Mouse (Mus musculus): ENCODE measurements around the gene Lima1.

Lima1 gene

GRCm38 (mm10) chr15:99878541-99878940 lies 3.3 kb upstream of the Lima1 start:
- TF ChIP-seq GATA4 (IDR thresholded peaks at IDR 0.05; ENCODE audit: insufficient replicate concordance, low read length), result no peak

DNA sequence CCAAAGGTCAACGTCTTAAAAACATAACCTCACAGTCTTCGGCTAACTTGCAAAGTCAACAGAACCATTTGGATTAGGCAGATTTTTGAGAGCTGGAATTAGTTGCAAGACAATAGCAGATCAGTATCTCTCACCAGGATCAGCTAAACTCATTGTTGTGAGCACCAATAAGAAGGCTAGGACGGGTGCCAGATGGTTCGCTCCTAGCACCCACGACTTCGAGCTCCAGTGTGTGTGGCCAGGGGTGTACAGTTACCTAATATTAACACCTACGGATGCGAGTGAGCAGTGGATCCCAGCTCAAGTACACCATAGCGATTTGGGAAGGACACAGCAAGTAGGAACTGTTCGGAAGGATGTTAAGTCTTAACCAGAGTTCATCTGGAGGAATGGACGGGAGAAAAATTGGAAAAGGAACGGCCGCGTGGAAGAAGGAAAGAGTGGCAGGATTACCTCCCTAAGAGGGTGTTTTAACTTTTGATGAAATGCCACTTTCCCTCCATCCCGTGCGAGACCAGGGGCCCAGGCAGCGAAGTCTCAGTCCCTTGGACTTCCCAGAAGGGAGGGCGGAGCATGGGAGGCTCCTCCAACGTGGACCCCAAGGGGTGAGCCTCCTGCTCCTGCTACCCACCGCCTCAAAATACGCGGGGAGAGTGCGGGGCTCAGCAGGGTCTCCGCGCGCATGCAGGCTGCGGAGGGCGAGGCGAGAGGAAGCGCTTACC lies 483 bp downstream of the Lima1 start:
- TF ChIP-seq GATA4 (IDR thresholded peaks at IDR 0.05; ENCODE audit: insufficient replicate concordance, low read length), result no peak

GRCm38 (mm10) chr15:99872543-99872942 lies 2.7 kb downstream of the Lima1 start:
- no peak for TF ChIP-seq GATA4 (IDR thresholded peaks at IDR 0.05; ENCODE audit: insufficient replicate concordance, low read length)

- TF ChIP-seq GATA4 (IDR thresholded peaks at IDR 0.05; ENCODE audit: insufficient replicate concordance, low read length), result no peak
Observed at GRCm38 (mm10) chr15:99867654-99868053, 7.6 kb downstream of the Lima1 start.

- TF ChIP-seq GATA4 (IDR thresholded peaks at IDR 0.05; ENCODE audit: insufficient replicate concordance, low read length), result peak; percentile 68; the same call in 1 of the 2 replicates
Observed at GRCm38 (mm10) chr15:99866450-99867221, 8.6 kb downstream of the Lima1 start.

- no peak for TF ChIP-seq GATA4 (IDR thresholded peaks at IDR 0.05; ENCODE audit: insufficient replicate concordance, low read length)
Observed at GRCm38 (mm10) chr15:99865942-99866341, 9.3 kb downstream of the Lima1 start.

DNA sequence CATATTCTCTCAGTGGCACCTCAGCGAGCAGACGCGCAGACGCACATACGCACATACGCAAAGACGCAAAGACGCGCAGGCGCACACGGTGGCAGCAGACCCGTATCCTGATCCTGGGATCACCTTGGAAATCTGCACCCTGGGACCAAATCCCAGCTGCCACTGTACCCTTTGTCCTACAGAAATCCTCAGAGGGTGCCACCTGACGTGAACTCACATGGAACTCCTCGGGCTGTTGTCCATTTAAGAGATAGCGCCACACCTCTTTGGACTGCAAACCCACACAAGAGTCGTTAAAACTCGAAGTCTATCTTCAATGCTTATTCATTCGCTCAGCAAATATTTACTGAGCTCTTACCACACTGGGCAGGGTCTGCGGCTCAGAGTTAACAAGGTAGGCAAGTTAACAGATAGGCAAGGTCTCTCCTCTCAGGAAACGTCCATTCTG lies 9.7 kb downstream of the Lima1 start:
- no peak for TF ChIP-seq GATA4 (IDR thresholded peaks at IDR 0.05; ENCODE audit: insufficient replicate concordance, low read length)

DNA sequence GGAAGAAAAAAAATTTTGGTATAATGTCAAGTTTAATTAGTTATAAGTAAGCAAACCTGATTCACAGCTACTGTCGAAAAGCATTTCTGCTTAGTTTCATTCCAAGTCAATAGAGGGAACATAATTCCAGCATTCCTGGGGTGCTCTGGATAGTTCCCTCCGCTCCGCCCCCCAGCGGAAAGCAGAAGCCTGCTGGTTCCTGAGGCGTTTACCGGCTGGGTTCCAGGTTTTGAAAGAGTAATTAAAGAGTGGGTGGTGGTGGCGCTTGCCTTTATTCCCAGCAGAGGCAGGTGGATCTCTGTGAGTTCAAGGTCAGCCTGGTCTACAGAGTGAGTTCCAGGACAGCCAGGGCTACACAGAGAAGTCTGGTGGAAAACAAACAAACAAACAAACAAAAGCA lies 10.2 kb downstream of the Lima1 start:
- TF ChIP-seq GATA4 (IDR thresholded peaks at IDR 0.05; ENCODE audit: insufficient replicate concordance, low read length), result no peak

GRCm38 (mm10) chr15:99863786-99864185 lies 11.5 kb downstream of the Lima1 start:
- no peak for TF ChIP-seq GATA4 (IDR thresholded peaks at IDR 0.05; ENCODE audit: insufficient replicate concordance, low read length)

- TF ChIP-seq GATA4 (IDR thresholded peaks at IDR 0.05; ENCODE audit: insufficient replicate concordance, low read length), result no peak
Observed at GRCm38 (mm10) chr15:99863358-99863757, 11.9 kb downstream of the Lima1 start.

- no peak for TF ChIP-seq GATA4 (IDR thresholded peaks at IDR 0.05; ENCODE audit: insufficient replicate concordance, low read length)
Observed at GRCm38 (mm10) chr15:99862473-99862872, 12.8 kb downstream of the Lima1 start.

DNA sequence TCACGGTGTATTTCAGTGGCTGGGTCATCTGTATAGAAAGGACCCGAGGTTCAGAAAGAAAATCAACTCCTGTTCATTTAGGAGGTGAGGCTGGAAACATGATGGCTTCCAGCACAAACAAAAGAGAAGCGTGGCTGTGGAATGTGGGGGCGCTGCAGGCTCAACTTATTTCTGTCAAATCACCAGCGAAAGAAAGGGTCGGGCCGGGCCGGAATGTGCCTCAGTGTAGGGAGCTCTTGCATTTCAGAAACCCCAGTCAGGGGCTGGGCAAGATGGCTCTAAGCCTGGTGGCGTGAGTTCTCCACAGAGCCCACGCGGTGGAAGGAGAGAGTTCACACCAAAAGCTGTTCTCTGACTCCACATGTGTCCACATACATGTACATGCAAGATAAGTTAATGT lies 13.3 kb downstream of the Lima1 start:
- no peak for TF ChIP-seq GATA4 (IDR thresholded peaks at IDR 0.05; ENCODE audit: insufficient replicate concordance, low read length)

- no peak for TF ChIP-seq GATA4 (IDR thresholded peaks at IDR 0.05; ENCODE audit: insufficient replicate concordance, low read length)
Observed at GRCm38 (mm10) chr15:99861536-99861935, 13.7 kb downstream of the Lima1 start.

DNA sequence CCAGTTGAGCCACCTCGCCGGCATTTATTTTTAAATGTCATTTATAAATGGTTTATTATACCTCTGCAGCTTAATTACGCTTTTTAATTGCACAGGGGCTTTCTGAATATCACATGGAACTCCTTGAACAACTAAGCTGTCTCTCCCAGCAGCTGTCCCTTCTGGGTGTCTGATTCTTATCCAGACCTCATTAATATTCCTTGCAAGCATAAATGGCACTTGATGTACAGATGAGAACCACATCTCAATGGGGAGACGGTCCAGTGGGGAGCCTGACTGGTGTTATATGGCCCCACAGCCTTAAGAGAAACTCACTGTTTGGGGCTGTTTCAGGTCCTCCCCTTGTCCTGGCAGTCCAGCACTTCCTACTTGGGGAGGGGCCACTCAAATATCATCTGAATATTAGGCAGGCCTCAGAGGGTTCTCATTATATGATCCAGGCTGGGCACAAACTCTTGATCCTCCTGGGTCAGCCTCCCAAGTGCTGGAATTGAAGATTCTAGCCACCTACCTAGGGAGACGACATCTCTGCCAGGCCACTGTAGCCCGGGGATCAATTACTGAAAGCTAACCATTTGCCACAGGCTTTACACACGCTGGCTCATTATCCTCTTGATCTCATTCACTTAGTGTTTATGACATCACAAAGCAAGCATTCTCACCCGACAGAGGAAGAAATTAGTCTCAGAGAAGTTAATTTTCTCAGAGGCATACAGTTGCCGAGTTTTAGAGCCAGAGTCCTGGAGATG lies 15.4 kb downstream of the Lima1 start:
- no peak for TF ChIP-seq GATA4 (IDR thresholded peaks at IDR 0.05; ENCODE audit: insufficient replicate concordance, low read length)

DNA sequence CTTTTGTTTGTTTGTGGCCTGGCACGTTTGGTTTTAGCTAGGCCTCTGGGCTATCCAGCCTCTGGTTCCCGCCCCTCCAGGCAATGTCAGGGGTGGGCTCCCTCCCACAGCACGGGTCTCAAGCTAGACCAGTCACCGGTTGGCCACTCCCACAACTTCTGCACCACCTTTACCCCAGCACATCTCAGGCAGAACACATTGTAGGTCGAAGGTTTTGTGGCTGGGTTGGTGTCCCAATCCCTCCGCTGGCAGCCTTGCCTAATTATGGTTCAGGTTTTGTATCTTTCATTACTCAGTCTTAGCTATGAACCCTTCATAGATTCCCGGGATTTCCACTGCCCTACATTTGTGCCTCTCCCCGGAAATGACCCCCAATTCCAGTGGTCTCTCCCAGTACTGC lies 17.8 kb downstream of the Lima1 start:
- no peak for TF ChIP-seq GATA4 (IDR thresholded peaks at IDR 0.05; ENCODE audit: insufficient replicate concordance, low read length)

DNA sequence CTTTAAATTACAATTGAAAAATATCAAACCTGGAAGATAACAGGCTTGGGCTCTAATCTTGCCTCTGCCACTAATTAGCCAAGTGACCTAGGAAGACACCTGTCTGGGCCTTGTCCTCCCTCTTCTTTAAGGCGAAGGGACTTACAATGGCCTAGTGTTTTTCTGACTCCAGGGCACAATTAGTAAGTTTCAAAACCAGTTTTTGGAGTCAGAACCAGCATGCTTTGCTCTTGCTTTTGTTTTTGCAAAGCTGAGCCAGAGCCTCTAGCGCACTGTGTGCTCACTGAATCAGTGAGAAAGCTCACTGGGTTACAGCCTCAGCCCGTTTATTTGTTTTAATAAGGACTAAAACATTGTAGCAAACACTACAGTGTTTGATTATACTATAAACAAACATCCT lies 20.1 kb downstream of the Lima1 start:
- TF ChIP-seq GATA4 (IDR thresholded peaks at IDR 0.05; ENCODE audit: insufficient replicate concordance, low read length), result no peak
